10 mouse cellular contexts compared by ENCODE assay signal in the genomic region with DNA sequence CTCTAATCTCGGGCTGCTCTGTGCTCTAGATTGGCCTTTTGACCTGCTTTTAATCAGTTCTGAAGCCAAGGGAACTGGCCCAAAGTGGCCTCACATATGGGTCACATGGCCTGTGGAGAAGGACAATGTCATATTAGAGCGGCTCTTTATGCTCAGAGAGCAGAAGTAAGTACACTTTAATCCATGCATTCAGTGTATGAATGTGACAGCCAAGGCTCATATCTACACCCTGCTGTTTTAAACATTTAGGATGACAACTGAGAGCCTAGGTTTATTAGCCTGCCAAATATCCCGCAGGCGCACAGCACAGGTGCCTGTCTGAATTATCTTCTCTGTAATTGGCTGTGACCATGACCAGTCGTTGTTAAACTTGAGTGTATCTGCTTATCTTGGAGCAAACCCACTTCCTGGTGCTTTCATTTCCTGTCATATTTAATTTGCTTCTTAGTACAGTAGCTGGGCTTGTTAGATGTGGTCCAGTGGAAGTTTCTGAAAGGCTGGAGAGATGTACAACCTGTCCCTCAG. TPM values are rescaled to one million over a fixed set of nuclear protein-coding genes. Genes with fewer than 3 reads are reported as not detected.
DNase-seq lines count a peak whose midpoint lies in the region; ATAC-seq lines count a peak whose summit lies in the region.
"Had no signal": no experiment of that assay in that cellular context is flagged by ENCODE, and none has a peak within 500 bp of the region (broad histone marks: within the 10 kb centered on the region; RNA-seq: fewer than 3 reads in every experiment).

No protein-coding gene starts in this region.

- H3K4me2 ChIP-seq in hindbrain, embryonic 16.5 days (ENCODE audit: low read length): no peak overlapping the region
- no peak overlapping the region for H3K4me2 ChIP-seq in hindbrain, embryonic 12.5 days (replicated peaks)
- no peak overlapping the region for H3K4me2 ChIP-seq in liver, embryonic 11.5 days

- peaks cover 11% of the 10 kb centered on the region for H3K4me1 ChIP-seq in hindbrain, embryonic 16.5 days (ENCODE audit: control insufficient read depth, insufficient read depth, low read depth, low read length)
- peaks cover 15% of the 10 kb centered on the region for H3K4me1 ChIP-seq in hindbrain, embryonic 12.5 days
- H3K4me1 ChIP-seq in liver, embryonic 11.5 days (replicated peaks; ENCODE audit: control insufficient read depth, insufficient read depth, low read length): peaks cover 19% of the 10 kb centered on the region

- 30% methylated on average over 5 of the region's 5 CpGs for WGBS in hindbrain, embryonic 16.5 days
- 52% methylated on average over 5 of the region's 5 CpGs for WGBS in hindbrain, embryonic 12.5 days
- 44% methylated on average over 5 of the region's 5 CpGs for WGBS in liver, embryonic 11.5 days

- H3K27me3 ChIP-seq in hindbrain, embryonic 16.5 days (replicated peaks; ENCODE audit: control insufficient read depth, insufficient read depth, low read length): no peaks in the 10 kb centered on the region
- peaks cover 4% of the 10 kb centered on the region; the same call in 1 of the 2 replicates for H3K27me3 ChIP-seq in hindbrain, embryonic 12.5 days
- no peaks in the 10 kb centered on the region for H3K27me3 ChIP-seq in liver, embryonic 11.5 days (replicated peaks; ENCODE audit: control insufficient read depth, insufficient read depth, low read length)
- H3K27me3 ChIP-seq: CH12.LX had no signal

- DNase-seq in thymus, postnatal 25 days: peak; percentile 22
- no peak for DNase-seq in thymus, postnatal 36 days
- DNase-seq in liver, embryonic 11.5 days (ENCODE audit: low spot score): no peak
- DNase-seq in right cerebral cortex, postnatal 4 days: no peak
- DNase-seq in layer of hippocampus, postnatal 10 days (ENCODE audit: low spot score in 2 of 2): no peak
- no peak for DNase-seq in layer of hippocampus, adult 9-11 months
- DNase-seq: heart, postnatal 10 days had no signal

- 0 out of 2 replicates have a peak, but pooled peaks have one; percentile 14 for ATAC-seq in hindbrain, embryonic 16.5 days
- no peak for ATAC-seq in hindbrain, embryonic 12.5 days (ENCODE audit: low FRiP score)
- ATAC-seq in liver, embryonic 11.5 days (replicated peaks; ENCODE audit: low FRiP score): no peak

- no peaks in the 10 kb centered on the region for H3K9me3 ChIP-seq in hindbrain, embryonic 16.5 days (ENCODE audit: control insufficient read depth, low read length)
- no peaks in the 10 kb centered on the region for H3K9me3 ChIP-seq in hindbrain, embryonic 12.5 days (replicated peaks)
- no peaks in the 10 kb centered on the region for H3K9me3 ChIP-seq in liver, embryonic 11.5 days (ENCODE audit: control insufficient read depth, low read length)

- H3K27ac ChIP-seq in hindbrain, embryonic 16.5 days (ENCODE audit: low read depth, low read length): no peak overlapping the region
- H3K27ac ChIP-seq in hindbrain, embryonic 12.5 days: no peak overlapping the region
- H3K27ac ChIP-seq in liver, embryonic 11.5 days (ENCODE audit: low read depth, low read length): 0 out of 2 replicates have a peak overlapping the region, but pooled peaks have one; percentile 7

- H3K36me3 ChIP-seq in hindbrain, embryonic 16.5 days (ENCODE audit: control insufficient read depth, insufficient read depth, low read length): no peaks in the 10 kb centered on the region
- no peaks in the 10 kb centered on the region for H3K36me3 ChIP-seq in hindbrain, embryonic 12.5 days
- no peaks in the 10 kb centered on the region for H3K36me3 ChIP-seq in liver, embryonic 11.5 days (ENCODE audit: control insufficient read depth, insufficient read depth, low read length)

- H3K9ac ChIP-seq in hindbrain, embryonic 16.5 days (ENCODE audit: low read depth, low read length): no peak overlapping the region
- H3K9ac ChIP-seq in hindbrain, embryonic 12.5 days: no peak overlapping the region
- no peak overlapping the region for H3K9ac ChIP-seq in liver, embryonic 11.5 days (ENCODE audit: low read depth, low read length)

- no peak overlapping the region for H3K4me3 ChIP-seq in hindbrain, embryonic 16.5 days (ENCODE audit: low read length)
- H3K4me3 ChIP-seq in hindbrain, embryonic 12.5 days: no peak overlapping the region
- no peak overlapping the region for H3K4me3 ChIP-seq in liver, embryonic 11.5 days (ENCODE audit: low read depth, low read length)

RNA-seq across cellular contexts. Expression of gene Pygl, which starts 0.8 kb away (rescaled TPM):
- 9.6 and 9.9 TPM in 2 replicates for polyA plus RNA-seq in hindbrain, embryonic 16.5 days (2015; fragmentation: Nextera tagmentation; extraction: Ambion mirVana)
- 7.0 and 7.6 TPM in 2 replicates for polyA plus RNA-seq in hindbrain, embryonic 12.5 days (2016; fragmentation: Nextera tagmentation; extraction: Ambion mirVana)
- 29.8 and 36.2 TPM in 2 replicates for polyA plus RNA-seq in liver, embryonic 11.5 days (2014; fragmentation: Nextera tagmentation; extraction: Ambion mirVana)
- total RNA-seq in layer of hippocampus, postnatal 10 days (2021): 1 to 10 TPM; 4.2 to 5.3 TPM
